Mouse (Mus musculus) kidney, embryonic 16.5 days (tissue): ENCODE results near the gene Slc12a3. TPM values are rescaled to one million over a fixed set of nuclear protein-coding genes. Genes with fewer than 3 reads are reported as not detected.

Experiments used
- ATAC-seq: fragments of 200-750 bp; cut with Nextera tagmentation; 2 replicates; pipeline ENCODE4 v1.8.0; 2017; ENCODE audit warnings: moderate TSS enrichment; ENCODE audit not compliant: low FRiP score, low TSS enrichment
- H3K27ac ChIP-seq: fragments of 300-500 bp; sonication (generic); 2 replicates; pipeline ENCODE4 v1.5.1; 2014; ENCODE audit warnings: low read length
- H3K27me3 ChIP-seq: fragments of 300-500 bp; sonication (generic); 2 replicates; pipeline ENCODE4 v1.6.1; 2014; ENCODE audit warnings: low read length, control low read depth, mixed read lengths; ENCODE audit not compliant: insufficient read depth
- H3K36me3 ChIP-seq: fragments of 300-500 bp; sonication (generic); 2 replicates; pipeline ENCODE4 v1.6.1; 2014; ENCODE audit warnings: low read length, control low read depth, mixed read lengths; ENCODE audit not compliant: insufficient read depth
- H3K4me1 ChIP-seq: fragments of 300-500 bp; sonication (generic); 2 replicates; pipeline ENCODE4 v1.6.1; 2014; ENCODE audit warnings: low read length, control low read depth, mixed read lengths; ENCODE audit not compliant: insufficient read depth
- H3K4me2 ChIP-seq: fragments of 300-500 bp; sonication (generic); replicated peaks from 2 replicates; pipeline ENCODE4 v1.6.1; 2014; ENCODE audit warnings: low read depth, low read length
- H3K4me3 ChIP-seq: fragments of 300-500 bp; sonication (generic); 2 replicates; pipeline ENCODE4 v1.5.1; 2014; ENCODE audit warnings: mild to moderate bottlenecking, low read length
- H3K9ac ChIP-seq: fragments of 300-500 bp; sonication (generic); replicated peaks from 2 replicates; pipeline ENCODE4 v1.6.1; 2014; ENCODE audit warnings: low read length
- H3K9me3 ChIP-seq: fragments of 300-500 bp; sonication (generic); 2 replicates; pipeline ENCODE4 v1.6.1; 2016; ENCODE audit warnings: low read length, control low read depth
- WGBS: fragments of 180-500 bp; shearing (Covaris S2); extraction: QIAGEN DNeasy Blood & Tissue Kit; methylation state at CpG from one replicate; pipeline ENCODE4 v1.1.7; 2014; 5-methylcytosine and 5-hydroxymethylcytosine counted together
- polyA plus RNA-seq: library from polyadenylated mRNA; unstranded; fragments of >200 nt; fragmentation: Nextera tagmentation; extraction: Ambion mirVana; gene quantifications from 2 replicates; pipeline ENCODE4 v1.2.1, GENCODE M21; 2015

Slc12a3 gene
- polyA plus RNA-seq, 1 experiment from 2014 or later = 16.6 TPM

DNA sequence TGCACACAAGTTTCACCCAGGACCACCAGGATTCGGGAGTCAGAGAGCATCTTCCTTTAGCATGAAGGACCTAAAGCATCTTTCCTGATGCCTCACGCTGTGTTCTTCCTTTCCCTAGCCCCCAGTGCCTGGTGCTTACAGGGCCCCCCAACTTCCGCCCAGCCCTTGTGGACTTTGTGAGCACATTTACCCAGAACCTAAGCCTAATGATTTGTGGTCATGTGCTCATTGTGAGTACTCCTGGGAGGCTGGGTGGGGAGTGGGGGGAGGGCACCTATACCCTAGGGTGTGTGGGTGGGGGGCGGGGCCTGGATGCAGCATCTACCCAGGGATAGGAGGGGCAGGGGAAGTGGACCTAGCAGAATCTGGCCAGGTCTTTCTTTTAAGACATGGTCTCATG is 16.7 kb downstream of the Slc12a3 start:
- no peaks in the 10 kb centered on the region for H3K27me3 ChIP-seq
- WGBS = 80% methylated on average over 4 of the region's 4 CpGs
- no peak overlapping the region for H3K4me3 ChIP-seq
- H3K9me3 ChIP-seq = no peaks in the 10 kb centered on the region
- no peak for ATAC-seq
- no peak overlapping the region for H3K27ac ChIP-seq
- H3K4me2 ChIP-seq = no peak overlapping the region
- no peaks in the 10 kb centered on the region for H3K4me1 ChIP-seq
- no peak overlapping the region for H3K9ac ChIP-seq
- no peaks in the 10 kb centered on the region for H3K36me3 ChIP-seq

DNA sequence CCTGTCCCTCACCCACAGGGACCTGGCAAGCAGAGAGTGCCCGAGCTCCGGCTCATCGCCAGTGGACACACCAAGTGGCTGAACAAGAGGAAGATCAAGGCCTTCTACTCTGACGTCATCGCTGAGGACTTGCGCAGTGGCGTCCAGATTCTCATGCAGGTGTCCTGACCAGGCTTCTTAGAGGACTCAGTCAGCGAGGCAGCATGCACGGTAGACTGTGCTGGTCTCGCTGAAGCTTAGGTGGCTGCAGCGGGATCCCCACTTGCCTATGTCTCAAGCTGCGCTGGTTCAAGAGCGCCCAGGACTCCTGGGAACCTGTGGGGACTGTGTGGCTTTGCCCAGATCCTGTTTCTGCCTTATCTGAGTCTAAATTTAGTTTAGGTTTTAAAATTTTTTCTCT is 17.3 kb downstream of the Slc12a3 start:
- H3K27ac ChIP-seq = no peak overlapping the region
- no peaks in the 10 kb centered on the region for H3K27me3 ChIP-seq
- no peaks in the 10 kb centered on the region for H3K4me1 ChIP-seq
- WGBS = 91% methylated on average over 13 of the region's 13 CpGs
- H3K4me2 ChIP-seq = no peak overlapping the region
- no peak overlapping the region for H3K9ac ChIP-seq
- no peaks in the 10 kb centered on the region for H3K36me3 ChIP-seq
- ATAC-seq = no peak
- no peaks in the 10 kb centered on the region for H3K9me3 ChIP-seq
- no peak overlapping the region for H3K4me3 ChIP-seq

GRCm38 (mm10) chr8:94348425-94348824 is 19.4 kb downstream of the Slc12a3 start:
- H3K27ac ChIP-seq = no peak overlapping the region
- H3K4me2 ChIP-seq = no peak overlapping the region
- H3K4me3 ChIP-seq = no peak overlapping the region
- no peak overlapping the region for H3K9ac ChIP-seq
- H3K27me3 ChIP-seq = no peaks in the 10 kb centered on the region
- 59% methylated on average over 9 of the region's 9 CpGs for WGBS
- H3K9me3 ChIP-seq = no peaks in the 10 kb centered on the region
- no peaks in the 10 kb centered on the region for H3K4me1 ChIP-seq
- no peaks in the 10 kb centered on the region for H3K36me3 ChIP-seq
- no peak for ATAC-seq

- H3K27ac ChIP-seq = no peak overlapping the region
- 58% methylated on average over 7 of the region's 7 CpGs for WGBS
- H3K27me3 ChIP-seq = no peaks in the 10 kb centered on the region
- H3K9me3 ChIP-seq = no peaks in the 10 kb centered on the region
- no peak overlapping the region for H3K4me3 ChIP-seq
- H3K9ac ChIP-seq = no peak overlapping the region
- H3K36me3 ChIP-seq = no peaks in the 10 kb centered on the region
- peak; percentile 39; the same call in 1 of the 2 replicates for ATAC-seq
- H3K4me1 ChIP-seq = peaks cover 5% of the 10 kb centered on the region
- no peak overlapping the region for H3K4me2 ChIP-seq
Measured at GRCm38 (mm10) chr8:94354069-94354531, 25.1 kb downstream of the Slc12a3 start.

DNA sequence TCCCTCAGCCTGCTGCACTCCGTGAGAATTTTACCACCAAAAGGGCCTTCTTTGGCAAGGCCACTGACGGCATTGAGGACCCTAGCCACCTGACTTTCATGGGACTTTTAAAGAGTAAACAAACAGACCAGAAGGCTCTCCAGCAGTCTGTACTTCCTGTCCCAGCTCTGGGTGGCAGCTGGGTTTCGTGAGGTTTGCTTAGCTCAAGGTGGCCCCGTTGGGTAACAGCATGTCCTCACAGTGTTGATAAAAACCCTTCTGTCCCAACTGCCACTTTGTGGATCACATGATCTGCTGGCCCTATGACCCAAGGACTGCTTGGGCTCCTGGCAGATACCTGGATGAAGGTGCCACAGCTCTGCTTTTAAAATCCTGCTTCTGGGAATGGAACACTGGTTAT is 25.6 kb downstream of the Slc12a3 start:
- no peak overlapping the region for H3K4me2 ChIP-seq
- 54% methylated on average over 4 of the region's 4 CpGs for WGBS

DNA sequence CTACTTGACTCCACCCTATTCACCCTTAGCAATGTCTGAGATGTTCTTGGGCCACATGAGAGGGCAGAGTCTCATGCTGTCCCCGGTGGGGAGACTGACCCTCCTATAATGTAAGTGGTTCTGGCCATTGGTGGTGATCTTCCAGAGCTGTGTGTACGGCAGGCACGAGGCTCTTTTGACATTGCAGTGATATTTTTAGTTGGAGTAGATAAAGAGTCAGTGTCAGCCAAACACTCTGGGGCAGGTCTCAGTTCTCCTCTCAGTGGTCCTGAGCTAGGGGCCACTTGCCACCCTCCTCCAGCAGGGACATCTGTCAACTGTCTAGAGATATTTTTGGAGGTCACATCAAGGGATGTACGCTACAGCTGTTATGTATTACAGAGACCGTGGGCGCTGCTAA is 28.2 kb downstream of the Slc12a3 start:
- Histone ChIP-seq H3K4me2 (no peak overlapping the region), H3K4me1 (peaks cover 5% of the 10 kb centered on the region), H3K27ac (no peak overlapping the region), H3K4me3 (no peak overlapping the region), H3K36me3 (no peaks in the 10 kb centered on the region), H3K9ac (no peak overlapping the region), H3K27me3 (no peaks in the 10 kb centered on the region), H3K9me3 (no peaks in the 10 kb centered on the region)
- no peak for ATAC-seq
- 75% methylated on average over 6 of the region's 6 CpGs for WGBS

More for the DNA sequence above, 25.6 kb downstream of the Slc12a3 start:
- H3K27me3 ChIP-seq = no peaks in the 10 kb centered on the region
- H3K27ac ChIP-seq = no peak overlapping the region
- no peak overlapping the region for H3K4me3 ChIP-seq
- no peaks in the 10 kb centered on the region for H3K9me3 ChIP-seq
- H3K4me1 ChIP-seq = peaks cover 5% of the 10 kb centered on the region
- H3K36me3 ChIP-seq = no peaks in the 10 kb centered on the region
- ATAC-seq = no peak
- no peak overlapping the region for H3K9ac ChIP-seq

DNA sequence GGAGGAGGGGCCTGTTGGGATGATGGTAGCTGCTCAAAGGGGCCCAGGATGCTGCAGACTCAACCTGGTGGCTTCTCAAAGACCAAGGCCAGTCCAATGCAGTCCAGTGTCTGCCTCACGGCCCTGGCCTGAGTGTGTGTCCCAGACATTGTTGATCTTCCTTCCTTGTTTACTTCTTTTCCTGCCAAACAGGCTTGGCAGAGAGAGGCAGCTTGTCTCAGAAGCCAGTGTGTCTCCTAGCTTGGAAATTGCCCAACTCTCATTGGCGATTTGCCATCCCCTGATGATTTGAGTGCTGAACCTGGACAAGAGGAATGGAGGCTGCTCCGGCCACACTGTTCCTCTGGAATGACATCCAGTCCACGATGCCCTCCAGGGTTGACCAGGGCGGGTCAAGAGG is 29.5 kb downstream of the Slc12a3 start:
- no peak for ATAC-seq
- WGBS = 61% methylated on average over 5 of the region's 5 CpGs
- no peak overlapping the region for H3K9ac ChIP-seq

DNA sequence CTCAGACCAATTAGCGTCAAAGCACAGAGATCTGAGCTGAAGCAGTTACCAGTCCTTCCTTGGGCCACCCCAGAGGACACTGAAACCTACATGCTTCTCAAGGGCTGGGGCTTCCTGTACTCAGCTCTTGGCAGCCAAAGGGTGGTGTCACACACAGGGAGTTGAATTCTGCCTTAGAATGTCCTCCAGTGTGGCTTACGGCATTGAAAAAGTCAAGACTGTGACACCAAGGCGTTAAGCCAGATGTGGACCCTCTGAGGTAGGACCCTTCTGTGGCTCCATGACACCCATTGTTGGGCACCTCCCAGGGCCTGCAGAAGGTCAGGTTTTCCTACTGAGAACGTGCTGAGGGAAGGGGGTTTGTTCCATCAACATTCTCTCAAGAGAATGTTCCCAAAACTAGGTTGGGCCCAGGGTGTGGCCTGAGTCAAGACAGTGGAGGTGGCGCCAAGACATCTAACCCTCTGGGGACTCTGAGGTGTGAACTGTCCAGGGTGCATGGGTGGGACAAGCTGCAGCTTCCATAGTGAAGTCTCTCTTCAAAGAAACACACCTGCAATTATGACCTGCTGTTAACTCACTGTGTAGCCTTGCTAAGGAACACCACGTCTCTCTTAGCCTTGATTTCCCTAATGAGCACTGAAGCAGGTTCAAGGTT is 32.9 kb downstream of the Slc12a3 start:
- Histone ChIP-seq H3K27me3 (no peaks in the 10 kb centered on the region), H3K9me3 (no peaks in the 10 kb centered on the region), H3K27ac (no peak overlapping the region), H3K4me3 (no peak overlapping the region), H3K4me1 (peaks cover 5% of the 10 kb centered on the region), H3K4me2 (no peak overlapping the region), H3K9ac (no peak overlapping the region), H3K36me3 (no peaks in the 10 kb centered on the region)
- WGBS = 84% methylated on average over 6 of the region's 6 CpGs
- ATAC-seq = no peak

More for the DNA sequence above, 29.5 kb downstream of the Slc12a3 start:
- H3K27me3 ChIP-seq = no peaks in the 10 kb centered on the region
- H3K9me3 ChIP-seq = no peaks in the 10 kb centered on the region
- H3K36me3 ChIP-seq = no peaks in the 10 kb centered on the region
- no peak overlapping the region for H3K4me2 ChIP-seq
- H3K4me1 ChIP-seq = peaks cover 5% of the 10 kb centered on the region
- H3K4me3 ChIP-seq = no peak overlapping the region
- H3K27ac ChIP-seq = no peak overlapping the region

DNA sequence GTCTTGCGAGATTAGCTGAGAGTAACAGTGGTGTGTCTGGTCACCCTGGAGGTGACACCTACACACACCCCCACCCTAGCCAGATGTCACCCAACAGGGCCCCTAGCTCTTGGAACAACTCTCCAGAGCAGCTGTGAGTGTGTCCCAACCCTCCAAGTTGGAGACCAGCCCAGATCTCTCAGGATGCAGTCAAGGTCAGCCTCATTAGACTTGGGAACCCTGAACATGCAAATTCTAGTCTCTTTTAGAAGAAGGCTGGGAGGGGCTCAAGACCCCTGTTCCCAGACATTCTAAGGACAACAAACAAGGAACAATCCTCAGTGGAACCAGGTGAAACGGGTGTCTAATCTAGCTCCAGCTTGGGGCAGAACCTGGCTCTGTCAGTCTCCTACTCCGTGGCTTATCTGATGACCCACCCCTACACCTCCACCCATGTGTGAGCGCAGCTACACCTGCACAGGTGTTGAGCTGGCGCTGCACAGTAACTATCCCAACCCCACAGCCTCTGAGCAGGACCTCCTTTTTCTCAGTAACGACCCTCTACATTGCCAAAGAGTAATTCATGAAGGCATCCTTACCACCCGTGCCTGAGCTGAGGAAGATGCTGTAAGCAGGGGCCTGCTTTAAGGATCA is 33.7 kb downstream of the Slc12a3 start:
- Histone ChIP-seq H3K9me3 (no peaks in the 10 kb centered on the region), H3K9ac (no peak overlapping the region), H3K27ac (no peak overlapping the region), H3K4me1 (peaks cover 5% of the 10 kb centered on the region), H3K4me3 (no peak overlapping the region), H3K36me3 (no peaks in the 10 kb centered on the region), H3K4me2 (no peak overlapping the region), H3K27me3 (no peaks in the 10 kb centered on the region)
- 71% methylated on average over 7 of the region's 7 CpGs for whole genome bisulfite sequencing
- ATAC-seq = no peak

DNA sequence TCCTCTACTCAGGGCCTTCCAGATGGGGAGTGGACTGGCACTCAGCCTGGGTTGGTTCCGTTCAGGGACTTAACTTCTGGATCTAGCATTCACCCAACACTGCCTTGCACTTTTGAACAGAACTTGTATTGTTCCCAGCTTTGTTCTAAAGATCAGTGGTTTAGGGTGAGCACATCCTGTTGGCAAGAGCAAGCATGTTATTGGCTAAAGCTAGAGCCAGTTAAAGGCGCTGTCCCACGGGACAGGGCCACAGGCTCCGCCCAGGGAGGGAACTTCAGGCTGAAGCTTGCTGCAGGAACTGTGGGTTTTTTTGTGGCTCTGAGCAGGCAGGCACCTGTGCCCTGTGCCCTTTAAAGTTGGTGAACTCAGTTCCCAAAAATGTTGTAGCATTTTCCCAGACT is 34.3 kb downstream of the Slc12a3 start:
- no peak overlapping the region for H3K9ac ChIP-seq
- WGBS = 41% methylated on average over 4 of the region's 4 CpGs
- H3K4me2 ChIP-seq = no peak overlapping the region
- H3K27ac ChIP-seq = no peak overlapping the region
- H3K27me3 ChIP-seq = no peaks in the 10 kb centered on the region
- no peaks in the 10 kb centered on the region for H3K36me3 ChIP-seq
- peaks cover 5% of the 10 kb centered on the region for H3K4me1 ChIP-seq
- no peaks in the 10 kb centered on the region for H3K9me3 ChIP-seq
- peak; percentile 70 for ATAC-seq
- H3K4me3 ChIP-seq = no peak overlapping the region
